Mouse (Mus musculus) ES-Bruce4 (cell line): ENCODE data around the gene Plxnb2. TPM values are rescaled to one million over a fixed set of nuclear protein-coding genes. Genes with fewer than 3 reads are reported as not detected.
A peak's percentile ranks its signal among the peaks of the same experiment; 100 is the strongest.

ENCODE experiments used
- H3K27ac ChIP-seq: 2 replicates; pipeline ENCODE4 v1.5.1; 2012; ENCODE audit warnings: low read length, inconsistent platforms; ENCODE audit not compliant: insufficient read depth
- H3K27me3 ChIP-seq: 2 replicates; pipeline ENCODE4 v1.6.1; 2012; ENCODE audit warnings: mild to moderate bottlenecking, low read length, inconsistent platforms; ENCODE audit not compliant: control insufficient read depth, poor library complexity, insufficient read depth, severe bottlenecking
- H3K36me3 ChIP-seq: 2 replicates; pipeline ENCODE4 v1.6.1; 2012; ENCODE audit warnings: inconsistent platforms, mild to moderate bottlenecking, low read length, moderate library complexity; ENCODE audit not compliant: control insufficient read depth, poor library complexity, insufficient read depth, severe bottlenecking
- H3K4me1 ChIP-seq: one replicate; pipeline ENCODE4 v1.8.1; 2011; ENCODE audit warnings: low read length; ENCODE audit not compliant: control insufficient read depth, insufficient read depth
- H3K4me3 ChIP-seq: 2 replicates; pipeline ENCODE4 v1.5.1; 2011; ENCODE audit warnings: low read depth, mild to moderate bottlenecking, low read length
- H3K9ac ChIP-seq: 2 replicates; pipeline ENCODE4 v1.6.1; 2012; ENCODE audit warnings: low read depth, mild to moderate bottlenecking, inconsistent platforms; ENCODE audit not compliant: poor library complexity, severe bottlenecking
- H3K9me3 ChIP-seq: replicated peaks from 2 replicates; pipeline ENCODE4 v1.6.1; 2012; ENCODE audit warnings: mild to moderate bottlenecking, low read length, inconsistent platforms; ENCODE audit not compliant: control insufficient read depth, poor library complexity, insufficient read depth, severe bottlenecking
- CTCF ChIP-seq: IDR thresholded peaks from one replicate; pipeline ENCODE4 v1.8.1; 2011; ENCODE audit warnings: low read depth, low read length
- EP300 ChIP-seq: IDR thresholded peaks from 2 replicates; pipeline ENCODE4 v1.6.1; 2011; ENCODE audit warnings: low read depth, low read length; ENCODE audit not compliant: insufficient read depth
- POLR2A ChIP-seq: IDR thresholded peaks from one replicate; pipeline ENCODE4 v1.8.1; 2011; ENCODE audit warnings: low read length; ENCODE audit not compliant: insufficient read depth
- polyA plus RNA-seq: library from polyadenylated mRNA; stranded (reverse); fragments of >200 nt; gene quantifications from 2 replicates; pipeline ENCODE4 v1.2.4, GENCODE M21; 2011; ENCODE audit warnings: low read depth; ENCODE audit not compliant: missing spikeins, insufficient read depth, insufficient read length

The Plxnb2 gene
- polyA plus RNA-seq, result 86.1 and 96.7 TPM in 2 replicates

GRCm38 (mm10) chr15:89180571-89181229, at the start of gene Plxnb2:
TSS of gene Plxnb2 (minus strand) at chr15:89180788.
- Histone ChIP-seq H3K4me3 (peak within 1 kb of the TSS; percentile 96), H3K36me3 (no peaks in the 10 kb centered on the region), H3K27me3 (no peaks in the 10 kb centered on the region), H3K9ac (peak within 1 kb of the TSS; percentile 81), H3K27ac (peak within 1 kb of the TSS; percentile 68), H3K4me1 (peaks cover 10% of the 10 kb centered on the region), H3K9me3 (no peaks in the 10 kb centered on the region)
- TF ChIP-seq POLR2A, result peak; percentile 92
- TF ChIP-seq CTCF, result no peak
- TF ChIP-seq EP300, result peak; percentile 52; the same call in 1 of the 2 replicates

GRCm38 (mm10) chr15:89215611-89216233, 35.1 kb upstream of the Plxnb2 start:
- no peak overlapping the region for H3K4me3 ChIP-seq
- H3K9me3 ChIP-seq, result no peaks in the 10 kb centered on the region
- H3K4me1 ChIP-seq, result peaks cover 2% of the 10 kb centered on the region
- H3K27ac ChIP-seq, result no peak overlapping the region
- TF ChIP-seq POLR2A, result no peak
- no peaks in the 10 kb centered on the region for H3K27me3 ChIP-seq
- no peak overlapping the region for H3K9ac ChIP-seq
- no peaks in the 10 kb centered on the region for H3K36me3 ChIP-seq

GRCm38 (mm10) chr15:89214953-89215352, 34.4 kb upstream of the Plxnb2 start:
- peaks cover 2% of the 10 kb centered on the region for H3K4me1 ChIP-seq
- H3K27me3 ChIP-seq, result no peaks in the 10 kb centered on the region
- H3K4me3 ChIP-seq, result no peak overlapping the region
- no peak overlapping the region for H3K27ac ChIP-seq
- H3K9me3 ChIP-seq, result no peaks in the 10 kb centered on the region
- TF ChIP-seq EP300, result no peak
- no peak for TF ChIP-seq CTCF
- TF ChIP-seq POLR2A, result no peak
- no peaks in the 10 kb centered on the region for H3K36me3 ChIP-seq
- no peak overlapping the region for H3K9ac ChIP-seq

- no peak overlapping the region for H3K9ac ChIP-seq
- H3K4me3 ChIP-seq, result no peak overlapping the region
- H3K4me1 ChIP-seq, result peaks cover 2% of the 10 kb centered on the region
- H3K36me3 ChIP-seq, result no peaks in the 10 kb centered on the region
- H3K9me3 ChIP-seq, result no peaks in the 10 kb centered on the region
- no peak for TF ChIP-seq POLR2A
- no peak for TF ChIP-seq CTCF
- no peak for TF ChIP-seq EP300
- H3K27ac ChIP-seq, result no peak overlapping the region
- H3K27me3 ChIP-seq, result no peaks in the 10 kb centered on the region
Measured at GRCm38 (mm10) chr15:89213517-89213916, 32.9 kb upstream of the Plxnb2 start.

- H3K27ac ChIP-seq, result no peak overlapping the region
- peaks cover 2% of the 10 kb centered on the region for H3K4me1 ChIP-seq
- no peak overlapping the region for H3K4me3 ChIP-seq
- H3K36me3 ChIP-seq, result no peaks in the 10 kb centered on the region
- no peaks in the 10 kb centered on the region for H3K27me3 ChIP-seq
- TF ChIP-seq EP300, result no peak
- TF ChIP-seq POLR2A, result no peak
- TF ChIP-seq CTCF, result no peak
- H3K9ac ChIP-seq, result no peak overlapping the region
- H3K9me3 ChIP-seq, result no peaks in the 10 kb centered on the region
Measured at GRCm38 (mm10) chr15:89212495-89212894, 31.9 kb upstream of the Plxnb2 start.
